Mouse (Mus musculus) gastrocnemius, postnatal 4 days (tissue): ENCODE measurements around the gene Ctdsp2. TPM values are rescaled to one million over a fixed set of nuclear protein-coding genes. Genes with fewer than 3 reads are reported as not detected.
A peak's percentile ranks its signal among the peaks of the same experiment; 100 is the strongest.

Experiments
- DNase-seq, 2 experiments: peaks; one replicate each; pipeline ENCODE4 v3.0.0; 2021 to 2022; ENCODE audit warnings: low spot score in 2 of 2, mixed read lengths in 2 of 2
- microRNA-seq: library from miRNA; unstranded; fragments of <30 nt; microRNA quantifications from one replicate; pipeline ENCODE4 v1.2.0, GENCODE M21; 2021
- total RNA-seq, 2 experiments: library from RNA; stranded (reverse); gene quantifications; 2 replicates each; pipeline ENCODE4 v1.2.3; 2021

The Ctdsp2 gene
- total RNA-seq, 2 experiments from 2014 or later: 194 to 205 TPM

- peak; percentile 81 to 93 for DNase-seq
These were observed 63.3 kb downstream of the Ctdsp2 start for GRCm38 (mm10) chr10:127041774-127042338.

GRCm38 (mm10) chr10:127042468-127043115, 64.1 kb downstream of the Ctdsp2 start:
- no peak for DNase-seq

DNA sequence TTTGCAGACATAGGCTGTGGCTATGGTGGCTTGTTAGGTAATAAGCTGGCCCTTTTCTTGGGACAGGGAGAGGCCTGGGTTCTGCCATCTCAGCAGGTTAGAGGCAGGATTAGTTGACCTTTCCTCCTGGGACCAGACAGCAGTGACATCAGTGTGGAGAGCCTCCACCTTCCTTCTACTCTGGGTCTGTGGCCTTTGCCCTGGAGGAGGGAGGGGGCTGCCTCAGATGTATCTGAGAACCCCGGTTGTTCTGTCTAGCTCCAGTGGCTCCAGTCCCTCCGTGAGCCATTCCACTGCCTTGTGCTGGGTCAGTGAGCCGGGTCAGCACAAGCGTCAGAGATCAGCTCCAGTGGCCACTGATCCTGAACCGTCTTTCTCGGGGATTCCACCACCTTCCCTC, 64.7 kb downstream of the Ctdsp2 start:
- no peak for DNase-seq

DNA sequence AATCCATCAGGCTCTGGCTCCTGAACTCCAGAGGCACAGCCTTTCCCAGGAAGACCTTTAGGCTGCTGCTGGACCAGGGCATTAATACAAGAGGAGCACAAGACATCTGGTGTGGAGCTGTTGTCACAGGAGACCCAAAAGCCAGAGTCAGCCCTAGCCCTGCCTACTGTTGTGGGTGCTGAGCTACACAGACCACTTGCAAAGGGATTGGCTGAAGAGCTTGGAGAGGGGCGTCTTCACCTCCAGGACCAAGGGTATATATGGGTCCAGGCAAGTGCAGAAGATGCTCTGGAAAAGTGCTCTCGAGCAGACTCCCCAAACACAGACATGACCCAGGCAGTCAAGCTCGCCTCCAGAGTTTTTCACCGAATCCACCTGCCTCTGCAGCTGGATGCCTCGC, 69.4 kb downstream of the Ctdsp2 start, which contains the start of gene Cyp27b1:
Cyp27b1 (plus strand) TSS at position 297 of the 400 bp plus-strand sequence.
- no peak for DNase-seq

GRCm38 (mm10) chr10:127048608-127049394, 70.3 kb downstream of the Ctdsp2 start:
- no peak for DNase-seq

Small RNAs within 50 kb of the gene (microRNA-seq; reads per million reads assigned to microRNA genes)
- gene Mir26a-2: 153 reads per million, percentile 56 among the genes with 10 or more reads in this experiment
- gene Mir546: not detected

Other genes starting within 250 kb of the Ctdsp2 start
- gene Atp23, start 77.4 kb upstream of the Ctdsp2 start, total RNA-seq: 1 to 10 TPM; 4.3 to 5.4 TPM
- under 1 TPM; 0.42 to 0.52 TPM for gene Avil, start 22.0 kb downstream of the Ctdsp2 start, total RNA-seq
- 10 to 100 TPM; 29.2 to 38.5 TPM for gene Tsfm, start 52.1 kb downstream of the Ctdsp2 start, total RNA-seq
- gene Mettl1, start 62.7 kb downstream of the Ctdsp2 start, total RNA-seq: 10 to 100 TPM; 18.3 to 18.8 TPM
- gene Eef1akmt3, start 62.8 kb downstream of the Ctdsp2 start, total RNA-seq: 1 to 10 TPM in 1 of 2 experiments, under 1 TPM in 1; 0.78 to 1.1 TPM
- under 1 TPM; 0.78 to 0.86 TPM for gene Cyp27b1, start 69.5 kb downstream of the Ctdsp2 start, total RNA-seq
- 1 to 10 TPM; 1.6 to 1.7 TPM for gene March9, start 81.5 kb downstream of the Ctdsp2 start, total RNA-seq
- gene Cdk4, start 84.8 kb downstream of the Ctdsp2 start, total RNA-seq: 100 to 1,000 TPM; 225 to 253 TPM
- gene Tspan31, start 91.5 kb downstream of the Ctdsp2 start, total RNA-seq: 10 to 100 TPM; 39.5 to 44.3 TPM
- gene Agap2, start 96.6 kb downstream of the Ctdsp2 start, total RNA-seq: 1 to 10 TPM; 1.7 to 2.6 TPM
- gene Os9, start 142.4 kb downstream of the Ctdsp2 start, total RNA-seq: 10 to 100 TPM; 42.6 to 42.8 TPM
- gene B4galnt1, start 186.5 kb downstream of the Ctdsp2 start, total RNA-seq: 1 to 10 TPM; 3.4 to 3.6 TPM
- 1 to 10 TPM; 3.8 to 4.3 TPM for gene Slc26a10, start 201.9 kb downstream of the Ctdsp2 start, total RNA-seq
- 10 to 100 TPM; 40.4 to 43.0 TPM for gene Arhgef25, start 211.4 kb downstream of the Ctdsp2 start, total RNA-seq
- 10 to 100 TPM; 43.8 to 49.7 TPM for gene Dtx3, start 217.0 kb downstream of the Ctdsp2 start, total RNA-seq
- 10 to 100 TPM; 11.5 to 12.7 TPM for gene Pip4k2c, start 232.9 kb downstream of the Ctdsp2 start, total RNA-seq